Mouse (Mus musculus) MEL (cell line): ENCODE data around the gene H2-Q1. TPM values are rescaled to one million over a fixed set of nuclear protein-coding genes. Genes with fewer than 3 reads are reported as not detected.

Source experiments
- DNase-seq: peaks from one replicate; pipeline ENCODE4 v3.0.0; 2011; ENCODE audit warnings: low read depth, low spot score
- H3K27ac ChIP-seq: 2 replicates; pipeline ENCODE4 v1.5.1; 2012; ENCODE audit warnings: low read depth, mild to moderate bottlenecking, control low read depth, low read length, moderate library complexity; ENCODE audit not compliant: control insufficient read depth
- H3K27me3 ChIP-seq, 2 experiments: fragments of 150-350 bp in 1 of 2; sonication (generic) in 1 of 2; 2 replicates each; pipeline ENCODE4 v1.6.1; 2012; ENCODE audit warnings: low read length in 2 of 2, mild to moderate bottlenecking in 2 of 2, improper control_type of control experiment in 1 of 2, moderate library complexity in 1 of 2; ENCODE audit not compliant: insufficient read depth in 2 of 2, control insufficient read depth in 1 of 2
- H3K36me3 ChIP-seq, 2 experiments: 2 replicates each; pipeline ENCODE4 v1.6.1; 2012 to 2014; ENCODE audit warnings: low read length in 2 of 2, improper control_type of control experiment in 1 of 2, inconsistent platforms in 1 of 2, mild to moderate bottlenecking in 1 of 2; ENCODE audit not compliant: insufficient read depth in 2 of 2, control insufficient read depth in 1 of 2
- H3K4me1 ChIP-seq, 2 experiments: fragments of 150-350 bp in 1 of 2; sonication (generic) in 1 of 2; 2 replicates each; pipeline ENCODE4 v1.6.1; 2012; ENCODE audit warnings: low read length in 2 of 2, improper control_type of control experiment in 1 of 2, mild to moderate bottlenecking in 1 of 2; ENCODE audit not compliant: insufficient read depth in 2 of 2, control insufficient read depth in 1 of 2
- H3K4me3 ChIP-seq, 2 experiments: fragments of 150-350 bp in 1 of 2; sonication (generic) in 1 of 2; 2 replicates each; pipeline ENCODE4 v1.5.1; 2012; ENCODE audit warnings: low read depth in 2 of 2, low read length in 2 of 2, mild to moderate bottlenecking in 2 of 2, moderate library complexity in 2 of 2, control low read depth in 1 of 2, improper control_type of control experiment in 1 of 2; ENCODE audit not compliant: control insufficient read depth in 1 of 2, insufficient read depth in 1 of 2
- H3K79me2 ChIP-seq: 2 replicates; pipeline ENCODE4 v1.6.1; 2012; ENCODE audit warnings: mild to moderate bottlenecking, low read length, moderate library complexity; ENCODE audit not compliant: control insufficient read depth, poor library complexity, insufficient read depth
- H3K9ac ChIP-seq: 2 replicates; pipeline ENCODE4 v1.6.1; 2012; ENCODE audit warnings: low read depth, mild to moderate bottlenecking, control low read depth, low read length, moderate library complexity; ENCODE audit not compliant: control insufficient read depth, poor library complexity, severe bottlenecking
- H3K9me3 ChIP-seq: fragments of 150-350 bp; sonication (generic); replicated peaks from 2 replicates; pipeline ENCODE4 v1.6.1; 2012; ENCODE audit warnings: mild to moderate bottlenecking, low read length, improper control_type of control experiment, moderate library complexity; ENCODE audit not compliant: insufficient read depth
- CHD1 ChIP-seq: IDR thresholded peaks from 2 replicates; pipeline ENCODE4 v1.6.1; 2012; ENCODE audit warnings: low read depth, mild to moderate bottlenecking, inconsistent platforms, low read length, improper control_type of control experiment
- E2F4 ChIP-seq: IDR thresholded peaks from 2 replicates; pipeline ENCODE4 v1.6.1; 2011; ENCODE audit warnings: low read depth, low read length, improper control_type of control experiment, borderline replicate concordance
- GABPA ChIP-seq: IDR thresholded peaks from 2 replicates; pipeline ENCODE4 v1.6.1; 2012; ENCODE audit warnings: low read depth, mild to moderate bottlenecking, inconsistent platforms, low read length, improper control_type of control experiment, moderate library complexity
- GATA1 ChIP-seq: IDR thresholded peaks from 2 replicates; pipeline ENCODE4 v1.6.1; 2011; ENCODE audit warnings: low read depth, low read length, improper control_type of control experiment
- HCFC1 ChIP-seq: IDR thresholded peaks from 2 replicates; pipeline ENCODE4 v1.6.1; 2012; ENCODE audit warnings: low read depth, mild to moderate bottlenecking, inconsistent platforms, low read length, improper control_type of control experiment, moderate library complexity
- JUND ChIP-seq: IDR thresholded peaks from 2 replicates; pipeline ENCODE4 v1.6.1; 2011; ENCODE audit warnings: low read depth, mild to moderate bottlenecking, improper control_type of control experiment, low read length
- MAFK ChIP-seq: IDR thresholded peaks from 2 replicates; pipeline ENCODE4 v1.6.1; 2011; ENCODE audit warnings: low read depth, mild to moderate bottlenecking, low read length, improper control_type of control experiment, borderline replicate concordance
- MEF2A ChIP-seq: IDR thresholded peaks from 2 replicates; pipeline ENCODE4 v1.6.1; 2014; ENCODE audit warnings: low read depth, mild to moderate bottlenecking, inconsistent platforms, low read length, improper control_type of control experiment; ENCODE audit not compliant: poor library complexity, insufficient replicate concordance, severe bottlenecking; ENCODE audit errors: extremely low read depth
- NRF1 ChIP-seq: IDR thresholded peaks from 2 replicates; pipeline ENCODE4 v1.6.1; 2014; ENCODE audit warnings: low read depth, mild to moderate bottlenecking, inconsistent platforms, low read length, improper control_type of control experiment, moderate library complexity; ENCODE audit not compliant: poor library complexity, insufficient read depth, severe bottlenecking
- POLR2A ChIP-seq, 2 experiments: IDR thresholded peaks; 2 replicates each; pipeline ENCODE4 v1.6.1; 2011 to 2012; ENCODE audit warnings: low read length in 2 of 2, mild to moderate bottlenecking in 2 of 2, control low read depth in 1 of 2, improper control_type of control experiment in 1 of 2, low read depth in 1 of 2, moderate library complexity in 1 of 2; ENCODE audit not compliant: control insufficient read depth in 1 of 2, insufficient read depth in 1 of 2, poor library complexity in 1 of 2
- POLR2AphosphoS2 ChIP-seq: IDR thresholded peaks from 2 replicates; pipeline ENCODE4 v1.6.1; 2011; ENCODE audit warnings: low read length, improper control_type of control experiment
- POLR2AphosphoS5 ChIP-seq: IDR thresholded peaks from 2 replicates; pipeline ENCODE4 v1.6.1; 2012; ENCODE audit warnings: low read depth, borderline replicate concordance, mild to moderate bottlenecking, inconsistent platforms, low read length, moderate library complexity, mixed read lengths
- RAD21 ChIP-seq: IDR thresholded peaks from 2 replicates; pipeline ENCODE4 v1.6.1; 2011; ENCODE audit warnings: mild to moderate bottlenecking, low read depth, low read length, improper control_type of control experiment
- RCOR1 ChIP-seq: IDR thresholded peaks from 2 replicates; pipeline ENCODE4 v1.6.1; 2012; ENCODE audit warnings: low read depth, mild to moderate bottlenecking, inconsistent platforms, low read length, improper control_type of control experiment
- SIN3A ChIP-seq: IDR thresholded peaks from 2 replicates; pipeline ENCODE4 v1.6.1; 2012; ENCODE audit warnings: low read length, improper control_type of control experiment, inconsistent platforms
- TAL1 ChIP-seq: IDR thresholded peaks from 2 replicates; pipeline ENCODE4 v1.6.1; 2012; ENCODE audit warnings: mild to moderate bottlenecking, inconsistent platforms, low read length, moderate library complexity, mixed read lengths
- TBP ChIP-seq: IDR thresholded peaks from 2 replicates; pipeline ENCODE4 v1.8.0; 2011; ENCODE audit warnings: low read depth, low read length, improper control_type of control experiment
- TCF12 ChIP-seq: IDR thresholded peaks from 2 replicates; pipeline ENCODE4 v1.6.1; 2014; ENCODE audit warnings: low read depth, mild to moderate bottlenecking, inconsistent platforms, low read length, improper control_type of control experiment, moderate library complexity
- UBTF ChIP-seq: IDR thresholded peaks from 2 replicates; pipeline ENCODE4 v1.6.1; 2012; ENCODE audit warnings: low read depth, mild to moderate bottlenecking, inconsistent platforms, low read length, improper control_type of control experiment, moderate library complexity, borderline replicate concordance; ENCODE audit not compliant: insufficient read depth
- USF1 ChIP-seq: IDR thresholded peaks from 2 replicates; pipeline ENCODE4 v1.6.1; 2014; ENCODE audit warnings: low read depth, mild to moderate bottlenecking, inconsistent platforms, low read length, improper control_type of control experiment, moderate library complexity
- USF2 ChIP-seq, 2 experiments: IDR thresholded peaks; 2 replicates each; pipeline ENCODE4 v1.6.1; 2011 to 2012; ENCODE audit warnings: improper control_type of control experiment in 2 of 2, low read length in 2 of 2, borderline replicate concordance in 1 of 2, inconsistent platforms in 1 of 2, low read depth in 1 of 2, mild to moderate bottlenecking in 1 of 2; ENCODE audit not compliant: insufficient read depth in 1 of 2
- ZC3H11A ChIP-seq: IDR thresholded peaks from 2 replicates; pipeline ENCODE4 v1.6.1; 2012; ENCODE audit warnings: low read depth, mild to moderate bottlenecking, inconsistent platforms, low read length, improper control_type of control experiment
- ZMIZ1 ChIP-seq: IDR thresholded peaks from 2 replicates; pipeline ENCODE4 v1.6.1; 2012; ENCODE audit warnings: low read depth, mild to moderate bottlenecking, inconsistent platforms, low read length, improper control_type of control experiment, moderate library complexity
- ZNF384 ChIP-seq: IDR thresholded peaks from 2 replicates; pipeline ENCODE4 v1.6.1; 2012; ENCODE audit warnings: low read depth, mild to moderate bottlenecking, inconsistent platforms, low read length, improper control_type of control experiment
- polyA plus RNA-seq, 2 experiments: library from polyadenylated mRNA; stranded (reverse) in 1 of 2; unstranded in 1 of 2; fragments of >175 nt in 1 of 2; fragments of >200 nt in 1 of 2; gene quantifications; 2 replicates each; pipeline versions ENCODE4 v1.2.1 to v1.2.4; 2012; ENCODE audit warnings: low replicate concordance in 2 of 2, low read depth in 1 of 2; ENCODE audit not compliant: insufficient read length in 2 of 2, insufficient read depth in 1 of 2, missing spikeins in 1 of 2
- total RNA-seq: library from RNA; depleted of rRNA; stranded (reverse); fragments of 300-350 nt; gene quantifications from 2 replicates; pipeline ENCODE4 v1.2.3, GENCODE M21; 2012

H2-Q1 gene
- total and polyA plus RNA-seq, 3 experiments, result 0.52 to 1.7 TPM; not detected in 1

- Histone ChIP-seq H3K27me3 (peaks cover 0 to 5% of the 10 kb centered on the region in 2 experiments; a peak in 2 of 4 replicates), H3K4me3 (no peak overlapping the region), H3K27ac (no peak overlapping the region), H3K4me1 (no peaks in the 10 kb centered on the region), H3K9ac (no peak overlapping the region), H3K36me3 (no peaks in the 10 kb centered on the region), H3K79me2 (no peaks in the 10 kb centered on the region), H3K9me3 (no peaks in the 10 kb centered on the region)
- TF ChIP-seq CHD1 (no peak), POLR2AphosphoS5 (no peak), UBTF (no peak), USF1 (no peak), POLR2AphosphoS2 (no peak), MEF2A (no peak), JUND (no peak), TAL1 (no peak), NRF1 (no peak)
- no peak for DNase-seq
Observed at GRCm38 (mm10) chr17:35278049-35278448, 42.2 kb upstream of the H2-Q1 start.

- no peak for TF ChIP-seq POLR2AphosphoS2
- TF ChIP-seq ZC3H11A, result no peak
- no peak for TF ChIP-seq ZNF384
- H3K9ac ChIP-seq, result no peak overlapping the region
- H3K27me3 ChIP-seq, result peaks cover 0 to 5% of the 10 kb centered on the region in 2 experiments
- no peak for DNase-seq
- no peaks in the 10 kb centered on the region for H3K4me1 ChIP-seq
- H3K27ac ChIP-seq, result no peak overlapping the region
- H3K36me3 ChIP-seq, result no peaks in the 10 kb centered on the region
- H3K4me3 ChIP-seq, result no peak overlapping the region
- no peaks in the 10 kb centered on the region for H3K79me2 ChIP-seq
- no peaks in the 10 kb centered on the region for H3K9me3 ChIP-seq
Observed at GRCm38 (mm10) chr17:35278957-35279688, 41.1 kb upstream of the H2-Q1 start.

- H3K79me2 ChIP-seq, result no peaks in the 10 kb centered on the region
- no peak overlapping the region for H3K4me3 ChIP-seq
- H3K36me3 ChIP-seq, result no peaks in the 10 kb centered on the region
- no peak for TF ChIP-seq TBP
- TF ChIP-seq TAL1, result no peak
- TF ChIP-seq MAFK, result no peak
- TF ChIP-seq ZMIZ1, result no peak
- TF ChIP-seq RCOR1, result no peak
- no peak for TF ChIP-seq USF2 (IDR thresholded peaks at IDR 0.05; ENCODE audit: borderline replicate concordance in 1 of 2, insufficient read depth in 1 of 2, low read depth in 1 of 2, low read length in 2 of 2)
- no peak for TF ChIP-seq ZC3H11A
- TF ChIP-seq SIN3A, result no peak
- no peak for TF ChIP-seq GABPA
- TF ChIP-seq E2F4, result no peak
- TF ChIP-seq TCF12, result no peak
- TF ChIP-seq NRF1, result no peak
- TF ChIP-seq POLR2A (IDR thresholded peaks at IDR 0.05; ENCODE audit: control insufficient read depth in 1 of 2, insufficient read depth in 1 of 2, low read depth in 1 of 2, low read length in 2 of 2, poor library complexity in 1 of 2), result no peak
- TF ChIP-seq POLR2AphosphoS2, result no peak
- no peak for TF ChIP-seq HCFC1
- TF ChIP-seq GATA1, result no peak
- TF ChIP-seq RAD21, result no peak
Observed at GRCm38 (mm10) chr17:35280276-35280675, 39.9 kb upstream of the H2-Q1 start.

More at GRCm38 (mm10) chr17:35280276-35280675, 39.9 kb upstream of the H2-Q1 start:
- no peak overlapping the region for H3K9ac ChIP-seq
- H3K27me3 ChIP-seq, result peaks cover 1 to 8% of the 10 kb centered on the region in 2 experiments
- no peaks in the 10 kb centered on the region for H3K4me1 ChIP-seq
- no peak for DNase-seq
- no peaks in the 10 kb centered on the region for H3K9me3 ChIP-seq
- H3K27ac ChIP-seq, result no peak overlapping the region
